Mouse (Mus musculus): ENCODE data around the gene Asic2.

Gene Asic2

DNA sequence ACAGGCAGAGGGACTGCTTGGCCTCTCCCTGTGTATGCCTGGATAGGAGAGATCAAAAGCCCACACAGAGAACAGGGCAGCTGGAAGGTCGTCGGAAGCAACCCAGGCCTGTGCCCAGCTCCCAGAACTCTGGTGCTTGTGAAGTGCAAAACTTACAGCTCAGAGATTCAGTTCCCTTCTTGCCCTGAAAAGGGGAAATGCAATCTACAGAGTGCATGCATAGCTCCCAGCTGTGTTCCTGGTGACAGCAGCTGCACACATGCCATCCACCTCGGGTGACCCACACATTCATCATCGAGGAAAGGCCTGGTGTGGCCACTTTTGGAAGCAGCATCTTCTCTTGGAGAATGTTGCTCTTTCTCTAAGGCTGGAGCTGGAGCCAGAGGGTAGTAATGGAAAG, 13.9 kb downstream of the Asic2 start:
- in situ Hi-C loops (cut with MboI): no loop called here

DNA sequence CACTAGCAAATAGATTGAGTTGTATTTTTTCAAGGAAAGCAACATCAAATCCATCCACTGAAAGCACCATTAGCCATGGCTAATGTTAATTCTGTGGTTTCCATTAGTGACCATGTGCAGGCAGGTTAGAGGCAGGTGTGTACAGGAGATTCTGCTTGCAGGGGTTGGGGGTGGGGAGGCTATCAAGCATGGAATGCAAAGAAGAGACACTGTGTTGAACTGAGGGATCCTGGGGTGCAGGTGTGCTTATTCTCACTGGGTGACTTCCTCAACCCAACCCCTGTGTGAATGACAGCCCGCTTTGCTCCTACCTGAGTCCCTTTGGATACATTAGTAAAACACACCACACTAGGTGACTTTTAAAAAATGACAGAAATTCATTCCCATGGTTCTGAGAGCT, 20.2 kb downstream of the Asic2 start:
- in situ Hi-C loops (cut with MboI): no loop called here

DNA sequence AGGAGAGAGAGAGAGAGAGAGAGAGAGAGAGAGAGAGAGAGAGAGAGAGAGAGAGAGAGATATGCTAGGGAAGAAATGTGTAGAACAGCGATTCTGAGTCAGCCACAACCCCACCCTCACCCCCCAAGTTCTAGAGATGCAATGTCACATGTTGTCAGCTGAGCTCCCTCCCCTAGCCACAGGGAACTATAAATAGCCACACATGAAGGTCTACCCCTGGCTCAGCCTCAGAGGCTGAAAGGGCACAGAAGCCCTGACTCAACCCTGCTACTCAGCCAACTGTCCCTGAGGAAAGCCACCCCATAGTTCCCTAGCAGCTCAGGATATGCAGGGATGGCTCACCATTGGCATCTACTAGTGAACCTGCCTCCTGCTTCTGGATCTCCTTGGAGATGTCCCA, 26.1 kb downstream of the Asic2 start:
- in situ Hi-C loops (cut with MboI): no loop called here

DNA sequence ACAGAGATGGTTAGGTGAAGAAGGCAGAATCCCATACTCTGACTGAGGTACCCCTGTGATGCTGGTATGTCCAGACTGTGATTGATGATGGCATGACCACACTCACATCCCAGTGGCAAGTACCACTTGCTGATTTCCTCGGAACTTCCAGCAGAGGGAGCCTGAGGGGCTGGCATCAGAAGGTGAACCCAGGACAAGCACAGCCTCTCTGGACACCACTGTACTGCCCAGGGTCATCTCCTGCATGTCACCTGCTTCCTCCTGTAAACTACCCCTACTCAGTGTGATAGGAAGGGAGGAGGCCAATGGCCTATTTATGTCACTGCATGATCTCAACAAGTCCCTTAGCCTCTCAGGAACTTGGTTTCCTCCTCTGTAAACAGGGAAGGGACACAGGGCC, 27.3 kb downstream of the Asic2 start:
- in situ Hi-C loops (cut with MboI): no loop called here

DNA sequence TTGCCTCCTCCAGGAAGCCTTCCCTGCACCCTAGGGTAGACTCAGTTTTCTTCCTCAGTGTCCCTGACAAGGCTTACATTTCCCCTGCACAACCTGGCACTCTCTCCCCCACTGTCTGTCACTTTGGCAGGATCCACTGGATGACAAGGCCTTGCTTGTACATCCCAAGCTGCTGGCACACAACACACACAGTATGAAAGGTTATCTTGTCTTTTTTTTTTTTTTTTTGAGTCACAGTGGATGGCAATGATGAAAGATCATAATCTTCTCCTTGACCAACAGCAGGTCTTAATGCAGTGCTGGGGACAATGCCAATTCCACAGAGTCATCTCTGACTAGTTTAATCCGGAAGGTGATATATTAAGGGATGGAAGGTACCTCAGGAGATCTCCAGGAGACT, 30.7 kb downstream of the Asic2 start:
- in situ Hi-C loops (cut with MboI): no loop called here

DNA sequence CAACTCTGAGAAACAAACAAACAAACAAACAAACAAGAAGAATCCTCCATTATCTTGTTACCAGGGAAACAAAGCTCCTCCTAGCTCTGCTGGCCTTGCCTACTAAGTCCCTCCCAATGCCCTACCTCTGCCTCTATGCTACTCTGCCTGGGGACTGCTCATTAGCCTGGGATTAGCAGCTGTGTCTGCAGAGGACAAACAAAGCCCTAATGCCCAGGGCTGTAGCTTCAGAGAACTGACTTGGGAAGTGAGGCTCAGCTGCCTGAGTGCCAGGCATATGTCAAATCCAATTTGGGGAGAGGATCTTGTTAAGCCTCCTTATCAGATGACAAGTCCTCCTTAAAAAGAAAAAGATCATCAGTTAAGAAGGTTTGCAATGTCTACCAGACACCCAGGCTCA, 41.9 kb downstream of the Asic2 start:
- in situ Hi-C loops (cut with MboI): no loop called here

DNA sequence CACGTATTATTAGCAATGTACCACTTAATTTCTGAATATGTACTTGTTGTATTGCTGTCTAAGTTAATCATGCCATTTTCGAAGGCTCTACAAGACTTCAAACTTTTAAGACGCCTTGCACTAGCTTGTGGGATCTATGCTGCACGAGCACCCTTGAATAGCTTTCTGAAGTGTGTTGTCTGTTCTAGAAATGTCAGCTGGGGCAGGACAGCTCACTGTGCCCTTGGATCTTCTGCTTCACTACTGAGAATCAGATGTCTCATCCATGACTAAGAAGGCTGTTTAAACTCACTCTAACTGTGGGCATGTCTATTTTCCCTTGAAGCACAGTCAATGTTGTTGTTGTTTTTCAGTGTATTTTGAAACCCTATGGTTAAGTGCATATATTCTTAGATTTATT, 44.6 kb downstream of the Asic2 start:
- in situ Hi-C loops (cut with MboI): no loop called here

DNA sequence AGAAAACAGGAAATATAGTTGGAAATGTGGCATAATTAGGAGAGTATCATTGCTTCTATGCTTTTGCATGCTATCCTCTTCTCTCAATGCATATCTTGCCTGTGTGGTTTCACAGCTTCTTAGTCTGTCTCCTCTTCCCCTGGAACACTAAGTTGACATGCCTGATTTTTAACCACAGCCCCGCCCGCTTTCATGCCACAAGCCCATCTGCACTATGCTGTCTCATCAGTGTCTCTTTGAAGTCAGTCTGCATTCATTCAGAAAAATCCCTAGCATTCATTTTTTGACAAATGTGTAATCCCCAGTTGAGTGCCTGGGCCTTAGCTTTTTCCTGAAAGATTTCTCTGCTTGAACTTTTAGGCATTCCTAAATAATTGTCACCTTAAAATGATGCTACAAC, 45.2 kb downstream of the Asic2 start:
- in situ Hi-C loops (cut with MboI): no loop called here

DNA sequence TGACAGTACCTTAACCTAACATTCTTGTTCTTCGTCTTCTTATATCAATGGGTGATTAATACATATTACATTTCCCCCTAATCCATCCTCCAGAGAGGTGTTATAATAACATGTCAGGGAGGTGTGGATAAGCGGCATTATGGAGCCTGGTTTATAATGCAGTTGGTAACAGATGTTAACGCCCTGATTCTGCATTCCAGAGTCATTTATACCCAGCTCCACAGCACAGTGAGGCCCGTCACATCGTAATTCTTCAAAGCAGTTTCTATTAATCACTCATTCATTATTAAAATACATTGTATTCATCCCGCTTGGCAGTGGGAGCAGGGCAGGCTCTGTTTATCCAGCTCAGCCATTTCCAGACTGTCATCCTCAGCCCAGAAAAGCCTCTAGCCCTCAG, 52.8 kb downstream of the Asic2 start:
- in situ Hi-C loops (cut with MboI): no loop called here

DNA sequence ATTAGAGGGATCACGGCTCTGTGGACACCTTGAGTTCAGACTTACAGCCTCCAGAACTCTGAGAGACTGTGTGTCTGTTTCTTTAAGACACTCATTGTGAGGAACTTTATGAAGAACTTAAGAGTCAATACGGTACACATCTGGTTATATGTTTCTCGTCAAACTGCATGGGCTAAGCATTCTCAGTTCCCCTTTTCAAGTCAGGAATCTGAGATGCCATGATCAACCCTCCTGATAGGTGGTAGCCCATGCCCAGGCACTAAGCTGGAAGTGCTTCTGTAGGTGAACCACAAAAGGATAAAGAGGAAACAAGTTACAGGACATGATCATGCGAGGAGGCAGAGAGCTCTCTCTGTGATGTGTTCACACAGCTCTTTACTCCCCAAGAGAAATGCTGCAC, 55.2 kb downstream of the Asic2 start:
- in situ Hi-C loops (cut with MboI): no loop called here

DNA sequence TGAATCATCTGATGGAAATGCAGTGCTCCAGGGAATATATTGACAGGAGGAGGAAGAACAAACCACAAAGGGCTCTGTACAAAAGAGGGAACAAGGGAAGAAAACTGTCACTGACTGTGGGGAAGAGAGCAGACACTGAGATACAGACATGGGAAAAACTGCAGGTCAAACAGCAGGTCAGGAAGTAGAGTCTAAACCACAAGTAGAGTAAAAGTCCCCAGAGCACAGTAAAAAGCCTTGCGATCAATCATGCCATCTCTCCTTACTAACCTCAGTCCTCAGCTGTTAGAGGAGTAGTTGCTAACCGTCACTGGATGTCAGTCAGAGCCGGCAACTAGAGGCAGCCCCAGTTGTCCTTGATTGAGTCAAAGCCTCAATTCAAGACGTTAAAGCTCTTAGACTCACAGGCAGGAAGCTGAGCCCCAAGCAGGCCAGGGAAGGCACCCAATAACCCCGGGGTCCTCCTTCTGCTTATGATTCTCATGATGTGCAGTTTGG, 58.8 kb downstream of the Asic2 start:
- in situ Hi-C loops (cut with MboI): no loop called here

DNA sequence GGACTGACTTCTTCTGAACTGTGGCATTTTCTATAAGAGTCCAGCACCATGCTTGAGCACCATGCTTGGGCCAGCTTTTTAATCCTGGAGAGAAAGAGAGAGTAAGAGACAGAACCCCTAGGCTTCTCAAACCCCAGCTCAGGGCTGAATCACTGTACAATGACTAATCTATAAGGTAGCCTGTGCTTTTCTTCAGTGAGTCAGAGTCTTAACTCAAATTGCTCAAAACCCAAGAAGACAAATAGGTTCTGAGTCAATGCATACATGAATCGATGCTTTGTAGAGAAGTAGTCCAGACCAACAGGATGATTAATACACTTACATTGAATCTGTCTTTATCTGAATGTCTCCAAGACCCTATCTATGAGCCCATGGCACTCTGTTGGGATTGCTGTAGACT, 59.5 kb downstream of the Asic2 start:
- in situ Hi-C loops (cut with MboI): no loop called here

DNA sequence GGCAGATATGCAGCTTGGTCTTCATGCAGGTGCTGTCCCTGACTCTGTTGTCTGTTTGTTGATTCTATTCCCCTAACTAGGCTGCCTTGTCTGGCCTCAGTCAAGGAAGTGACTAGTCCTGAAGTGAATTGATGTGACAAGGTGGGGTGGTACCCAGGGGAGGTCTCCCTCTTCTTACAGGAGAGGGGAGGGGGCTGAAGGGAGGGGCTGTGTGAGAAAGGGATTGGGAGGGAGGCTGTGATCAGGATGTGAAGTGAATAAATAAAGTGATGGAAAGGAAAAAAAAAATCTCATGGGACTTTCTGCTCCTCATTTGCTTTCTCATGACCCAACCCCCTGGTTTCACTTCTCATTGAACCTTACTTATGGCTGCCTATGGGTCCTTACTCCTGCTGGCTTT, 65.9 kb downstream of the Asic2 start:
- in situ Hi-C loops (cut with MboI): no loop called here

DNA sequence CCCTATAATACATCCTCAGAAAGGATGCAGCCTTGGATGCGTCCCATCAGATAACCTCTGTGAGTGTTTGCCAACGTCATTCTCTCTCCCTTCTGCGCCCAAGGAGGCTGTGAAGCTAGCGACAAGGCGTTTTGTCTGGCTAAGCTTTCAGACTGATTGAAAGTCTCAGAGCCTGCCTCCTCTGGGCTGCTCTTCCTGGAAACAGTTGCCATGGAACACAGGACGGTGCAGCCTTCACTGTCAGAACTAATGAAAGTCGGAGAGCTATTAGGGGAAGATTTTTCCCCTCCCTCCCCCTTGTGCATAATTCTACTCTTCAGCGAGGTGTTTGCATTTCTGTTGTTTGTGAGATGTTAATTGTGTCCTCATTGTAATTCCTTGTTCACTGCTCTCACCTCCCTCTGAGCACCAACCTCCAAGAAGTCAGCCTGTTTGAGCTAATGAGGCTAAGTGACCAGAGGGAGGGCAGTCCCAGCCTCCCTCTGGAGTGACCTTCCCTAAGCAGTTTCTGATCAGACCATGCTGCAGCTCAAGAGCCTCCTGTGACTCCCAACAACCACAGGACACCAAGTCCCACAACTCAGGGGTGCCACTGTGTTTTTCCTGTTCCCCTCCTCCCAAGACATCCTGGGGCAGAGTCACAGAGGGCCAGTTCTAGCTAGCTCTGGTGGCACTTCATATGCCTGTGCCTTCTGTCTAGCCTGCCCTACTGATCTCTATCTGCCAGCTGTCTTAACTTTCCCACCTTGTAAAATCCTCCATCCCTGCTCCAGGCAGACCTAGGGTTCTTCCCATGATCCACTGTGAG, 70.5 kb downstream of the Asic2 start:
- in situ Hi-C loops (cut with MboI): no loop called here

DNA sequence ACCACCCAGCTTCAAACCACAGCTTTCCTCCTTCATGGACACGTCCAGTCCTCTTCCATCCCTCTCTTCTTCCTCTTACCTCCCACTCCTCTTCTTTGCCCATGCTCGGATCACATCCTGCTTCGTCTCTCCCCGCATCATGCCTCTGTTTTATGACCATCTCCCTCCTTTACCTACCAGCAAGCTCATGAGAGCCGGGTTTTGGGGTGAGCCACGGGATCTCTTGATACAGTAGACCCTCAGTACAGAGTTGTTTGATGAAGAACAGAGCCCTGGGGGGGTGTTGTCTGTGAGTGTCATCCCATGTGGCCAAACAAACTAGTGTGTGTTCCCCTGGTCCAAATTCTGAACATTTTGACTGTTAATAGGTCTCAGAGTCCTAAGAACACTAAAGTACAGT, 71.7 kb downstream of the Asic2 start:
- in situ Hi-C loops (cut with MboI): no loop called here

DNA sequence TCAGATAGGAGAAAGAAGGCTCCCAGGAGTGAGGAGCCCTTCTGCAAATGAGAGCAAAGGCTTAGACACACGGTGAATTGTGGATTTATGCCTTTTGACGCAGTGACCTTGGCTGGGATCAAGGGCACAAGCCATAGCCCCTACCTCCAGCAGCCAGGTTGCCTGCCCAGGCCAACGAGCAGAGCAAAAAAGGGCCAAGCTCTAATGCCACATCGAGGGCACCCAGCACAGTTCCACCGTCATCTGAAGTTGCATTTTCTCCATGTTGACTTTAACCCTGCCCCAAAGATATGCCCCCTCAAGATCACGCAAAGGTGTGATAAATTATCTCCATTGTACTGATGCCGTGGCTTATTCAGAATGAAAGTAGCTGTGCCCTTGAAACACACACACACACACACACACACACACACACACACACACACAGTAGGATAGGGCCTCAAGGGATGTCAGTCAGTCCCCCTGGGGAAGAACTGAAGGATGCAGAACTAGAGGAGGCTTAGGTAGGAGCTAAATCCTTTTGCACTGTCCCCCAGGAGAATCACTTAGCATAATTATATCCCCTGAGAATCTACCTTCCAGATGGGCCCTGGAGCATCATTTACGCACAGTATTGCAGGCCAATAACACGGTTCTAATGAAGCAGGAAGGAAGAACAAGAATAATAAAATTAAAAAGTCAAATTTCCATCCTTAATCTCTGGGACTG, 96.6 kb downstream of the Asic2 start:
- in situ Hi-C loops (cut with MboI): no loop called here

DNA sequence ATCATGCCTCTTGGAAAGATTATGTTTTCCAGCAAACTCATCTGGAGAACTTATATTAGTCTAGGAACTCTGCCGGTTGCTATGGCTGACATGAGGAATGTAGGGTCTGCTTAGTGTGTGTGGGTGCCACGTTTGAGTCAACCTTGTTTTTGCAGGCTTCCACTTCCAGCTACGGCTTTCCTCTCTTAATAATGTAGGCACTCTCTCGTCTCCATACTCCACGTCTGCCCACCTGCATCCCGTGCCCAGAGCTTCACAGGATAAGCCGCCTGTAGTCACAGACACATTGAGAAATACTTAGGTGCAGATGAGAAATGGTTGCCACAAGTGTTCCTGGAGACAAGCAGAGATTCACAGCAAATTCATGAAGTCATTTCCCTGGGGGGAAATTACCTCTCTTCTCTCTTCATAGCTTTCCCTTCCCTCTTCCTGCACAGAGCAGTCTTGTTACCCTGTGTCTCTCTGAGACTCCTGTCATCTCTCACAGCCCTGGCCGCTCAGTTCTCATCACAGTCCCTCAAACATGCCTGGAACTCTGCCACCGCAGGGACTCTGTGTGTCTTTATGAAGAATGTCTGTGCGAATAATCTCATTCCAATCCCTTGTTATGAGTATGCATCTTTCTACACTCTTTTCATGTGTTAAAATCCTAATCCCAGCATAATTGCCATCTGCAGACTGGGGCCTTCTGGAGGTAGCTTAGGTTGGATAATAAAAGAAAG, 102.4 kb downstream of the Asic2 start:
- in situ Hi-C loops (cut with MboI): no loop called here

DNA sequence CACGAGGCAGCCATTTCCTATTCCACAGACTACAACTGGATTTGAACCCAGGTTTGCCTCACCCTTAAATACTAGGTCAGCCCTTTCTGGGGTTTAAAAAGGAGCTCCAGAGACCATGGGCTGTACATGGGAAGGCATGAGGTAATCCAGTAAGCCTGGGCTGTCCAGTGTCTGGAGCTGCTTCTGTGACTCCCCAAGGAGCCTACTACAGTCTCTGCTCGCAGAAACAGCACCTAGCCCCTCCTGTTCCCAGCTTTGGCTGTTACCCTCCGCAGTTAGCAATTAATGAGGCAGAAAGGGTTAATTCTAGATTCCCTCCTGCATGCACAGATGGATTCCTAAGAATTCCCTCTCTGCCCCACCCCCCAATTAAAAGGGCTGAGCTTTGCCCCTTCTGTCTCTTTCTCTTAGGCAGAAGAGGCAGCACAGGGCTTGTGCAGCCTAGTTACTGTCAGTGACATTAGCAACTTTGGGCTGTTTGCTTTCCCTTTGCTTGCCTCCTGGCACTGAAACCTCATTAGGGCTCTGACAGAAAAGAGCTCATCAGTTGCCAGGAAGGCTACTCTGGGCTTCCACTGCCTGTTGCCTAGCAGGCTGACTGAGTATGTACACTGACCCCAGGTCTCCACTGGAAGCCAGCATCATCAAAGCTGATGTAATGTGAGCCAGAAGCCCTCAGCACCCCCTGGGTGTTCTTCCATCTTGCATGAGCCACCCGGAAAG, 107.8 kb downstream of the Asic2 start, which contains the start of gene 5530401A14Rik:
5530401A14Rik (plus strand) TSS at position 424 of the 723 bp plus-strand sequence.
- in situ Hi-C loops (cut with MboI): no loop called here

DNA sequence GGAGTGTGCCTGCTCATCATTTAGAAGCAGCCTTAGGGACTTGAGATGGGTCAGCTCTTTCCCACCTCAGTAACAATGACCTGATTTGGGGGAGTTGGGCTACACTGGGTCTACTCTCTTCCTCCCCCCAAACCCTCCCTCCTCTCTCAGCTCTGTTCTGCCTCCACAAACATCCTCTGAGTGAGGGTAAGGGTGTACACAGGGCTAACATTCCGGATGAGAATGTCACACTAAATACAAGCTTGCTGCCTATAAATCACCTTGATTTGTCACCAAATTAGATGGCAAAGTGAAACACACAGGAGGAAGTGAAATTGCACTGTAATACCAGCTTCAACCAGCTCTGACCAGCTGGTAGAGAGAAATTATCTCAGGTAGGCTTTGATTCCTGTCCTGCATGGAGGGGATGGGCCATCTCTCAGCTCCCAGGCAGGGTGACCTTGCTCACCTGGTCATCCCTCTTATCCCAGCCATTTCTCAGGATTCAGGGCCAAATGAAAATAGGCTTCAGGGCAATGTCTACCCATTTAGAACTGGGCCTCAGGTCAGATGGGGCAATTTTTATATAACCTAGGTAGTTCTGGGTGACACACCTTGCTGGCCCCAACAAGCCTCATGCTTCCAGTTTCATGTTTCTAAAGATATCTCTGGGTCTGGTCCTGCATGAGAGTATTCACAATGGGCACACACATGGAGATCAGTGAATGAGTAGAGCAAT, 120.3 kb downstream of the Asic2 start:
- in situ Hi-C loops (cut with MboI): no loop called here

DNA sequence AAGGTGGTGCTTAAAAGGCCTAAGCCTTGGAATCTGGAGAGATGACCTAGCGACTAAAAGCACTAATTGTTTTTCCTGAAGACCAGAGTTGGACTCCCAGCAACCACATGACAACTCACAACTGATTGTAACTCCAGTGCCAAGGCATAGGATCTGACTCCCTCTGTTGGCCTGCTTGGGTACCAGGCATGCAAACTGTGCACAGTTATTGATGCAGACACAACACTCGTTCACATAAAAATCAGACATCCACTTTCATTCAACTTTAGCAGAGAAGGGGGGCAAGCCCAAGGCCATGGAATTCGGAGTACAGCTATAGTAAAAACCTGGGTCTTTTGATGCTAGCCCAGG, 122.6 kb downstream of the Asic2 start:
- in situ Hi-C loops (cut with MboI): no loop called here

DNA sequence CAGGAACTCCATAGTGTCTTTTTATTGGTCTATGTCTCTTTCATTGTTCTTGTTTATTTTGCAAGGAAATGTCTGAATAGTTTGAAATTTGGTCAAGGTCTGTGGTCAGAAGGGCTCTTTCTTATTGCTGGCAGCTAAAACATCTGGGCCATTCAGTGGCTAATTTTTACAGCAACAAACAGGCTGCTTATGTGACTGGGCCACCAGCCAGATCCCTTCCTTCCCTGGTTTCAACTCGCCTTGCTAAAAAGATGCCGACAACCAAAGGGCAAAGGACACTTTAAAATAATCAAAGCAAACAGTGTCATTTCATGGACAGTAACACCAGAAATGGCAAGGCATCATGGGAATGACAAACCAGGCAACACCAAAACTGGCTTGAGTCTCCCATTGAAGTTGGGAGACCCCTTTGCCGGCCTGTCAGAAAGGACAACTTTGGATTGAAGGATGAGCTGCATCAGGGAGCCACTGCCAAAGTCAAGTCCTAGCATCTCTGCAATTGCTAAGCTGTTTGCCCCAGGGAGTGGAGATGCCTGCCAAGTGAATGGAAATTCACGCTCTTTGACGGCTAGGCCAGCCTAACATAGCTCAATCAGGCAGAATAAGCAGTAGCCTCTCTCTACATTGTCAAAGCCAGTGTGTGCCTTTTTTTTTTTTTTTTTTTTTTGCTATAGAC, 123.1 kb downstream of the Asic2 start:
- in situ Hi-C loops (cut with MboI): no loop called here

Data from mature B cell (primary cell).